Mouse (Mus musculus) left cerebral cortex, adult 9 months (tissue): ENCODE data around the gene Gm3045.

Source experiments
- DNase-seq, 2 experiments: peaks; one replicate each; pipeline ENCODE4 v3.0.0; 2022; ENCODE audit warnings: low spot score in 2 of 2

Gene Gm3045

DNA sequence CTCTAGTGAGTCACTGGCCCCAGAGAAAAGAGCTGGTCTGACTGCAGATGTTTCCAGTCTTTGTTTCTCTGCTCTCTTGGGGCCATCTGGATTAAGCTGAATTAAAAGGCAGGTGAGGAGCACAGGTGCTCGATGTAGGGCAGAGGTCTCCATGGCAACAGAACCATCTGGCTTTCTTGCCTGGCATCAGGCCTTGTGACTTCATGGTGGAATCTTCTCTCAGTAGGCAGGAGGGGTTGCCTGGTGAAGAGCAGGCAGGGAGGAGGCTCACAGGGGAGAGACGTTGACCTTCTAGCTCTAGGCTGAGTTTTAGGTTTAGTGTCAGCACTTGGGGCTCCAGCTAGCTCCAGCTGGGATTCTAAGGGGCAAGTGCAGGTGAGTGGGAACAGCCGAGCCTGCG, at the start of gene Gm3045:
Gene Gm3045, plus strand, starts transcription at position 230 of the 400 bp plus-strand sequence.
- no peak for DNase-seq

GRCm38 (mm10) chr13:56380855-56381685, 45.3 kb upstream of the Gm3045 start:
- no peak for DNase-seq

DNA sequence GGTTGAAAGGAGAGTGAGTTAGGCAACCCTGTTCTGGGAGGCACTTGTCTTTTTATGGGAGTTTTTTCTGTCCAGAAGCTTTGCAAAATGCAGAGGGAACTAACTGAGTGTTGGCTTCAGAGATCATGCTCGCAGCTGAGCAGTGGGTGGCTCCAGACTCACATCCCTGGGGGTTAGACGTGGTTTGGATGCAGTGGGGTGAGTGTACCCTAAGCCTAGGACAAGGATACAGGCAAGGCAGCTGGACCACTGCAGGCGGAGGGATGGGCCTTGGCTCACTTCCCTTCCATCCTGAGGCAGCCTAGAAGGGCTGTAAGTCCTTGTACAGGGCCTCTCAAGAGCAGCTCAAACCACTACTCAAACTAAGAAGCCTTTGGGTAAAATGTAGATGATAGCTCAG, 43.0 kb upstream of the Gm3045 start:
- DNase-seq: no peak

- DNase-seq: peak in 1 of 2 experiments; percentile 23
Observed at GRCm38 (mm10) chr13:56386411-56386810, 40.0 kb upstream of the Gm3045 start.

- no peak for DNase-seq
Observed at GRCm38 (mm10) chr13:56387374-56387773, 39.0 kb upstream of the Gm3045 start.

- no peak for DNase-seq
Observed at GRCm38 (mm10) chr13:56388042-56388441, 38.4 kb upstream of the Gm3045 start.

GRCm38 (mm10) chr13:56397572-56397971, 28.8 kb upstream of the Gm3045 start:
- no peak for DNase-seq

DNA sequence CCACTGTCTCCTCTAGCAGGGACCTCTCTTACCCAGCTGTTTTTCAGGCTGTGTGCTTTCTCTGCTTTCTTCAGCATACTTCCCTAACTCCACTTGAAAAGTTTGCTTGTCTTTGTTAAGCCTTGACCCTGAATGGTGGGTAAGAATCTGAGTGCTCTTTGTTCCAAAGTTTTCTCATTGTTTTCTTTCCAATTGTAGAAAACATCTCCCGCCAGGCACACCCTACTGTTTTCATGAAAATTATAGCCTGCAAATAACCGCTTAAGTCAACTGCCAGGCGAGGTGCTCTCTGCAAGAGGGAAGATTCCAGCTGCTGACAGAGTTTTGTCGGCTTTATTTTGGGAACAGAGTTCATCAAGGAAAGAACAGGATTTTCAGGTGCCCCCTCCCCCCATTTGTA, 25.2 kb upstream of the Gm3045 start:
- peak in 1 of 2 experiments; percentile 9 for DNase-seq

GRCm38 (mm10) chr13:56403381-56404086, 22.9 kb upstream of the Gm3045 start:
- DNase-seq: no peak

- no peak for DNase-seq
Observed at GRCm38 (mm10) chr13:56404511-56405140, 21.8 kb upstream of the Gm3045 start.

GRCm38 (mm10) chr13:56412286-56412873, 14.0 kb upstream of the Gm3045 start:
- no peak for DNase-seq

DNA sequence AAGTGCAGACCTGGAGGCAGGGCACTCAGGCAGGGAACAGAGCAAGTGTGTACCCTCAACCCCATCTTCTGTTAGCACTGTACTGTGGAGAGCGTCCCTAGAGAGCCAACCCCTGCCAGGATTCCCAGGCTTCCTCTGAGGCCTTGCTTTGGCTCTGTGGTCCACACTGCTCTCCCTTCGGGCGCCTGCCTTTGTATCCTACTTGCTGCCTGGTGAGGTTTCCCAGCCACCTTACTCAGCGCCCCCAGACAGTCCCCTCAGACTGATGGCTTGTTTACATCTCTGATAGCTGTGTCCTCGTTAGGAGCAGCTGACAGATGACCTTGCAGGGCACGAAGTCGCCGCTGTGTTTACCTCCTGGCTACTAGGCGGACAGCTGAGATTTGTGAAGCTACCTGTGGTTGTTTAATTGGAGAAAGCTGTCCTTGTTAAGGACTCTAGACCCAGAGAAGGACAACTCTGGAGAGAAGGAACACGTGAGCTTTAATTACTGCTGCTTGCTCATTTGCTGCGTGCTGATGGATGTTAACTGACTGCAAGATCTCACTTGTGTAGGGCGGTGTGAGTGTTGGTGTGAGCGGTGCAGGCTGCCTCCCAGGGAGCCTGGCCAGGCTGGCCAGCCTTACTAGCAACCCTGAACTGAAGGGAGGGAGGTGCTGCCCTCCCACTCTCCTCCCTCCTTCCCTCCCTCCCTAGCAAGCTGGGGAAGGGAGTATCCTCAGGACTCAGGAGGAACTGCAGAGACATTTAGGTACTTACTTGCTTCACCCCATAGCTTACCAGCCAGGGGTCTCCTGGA, 7.5 kb upstream of the Gm3045 start:
- no peak for DNase-seq

GRCm38 (mm10) chr13:56419538-56419937, 6.9 kb upstream of the Gm3045 start:
- DNase-seq: no peak

- peak in 1 of 2 experiments; percentile 82 for DNase-seq
Observed at GRCm38 (mm10) chr13:56422072-56422723, 4.2 kb upstream of the Gm3045 start.

GRCm38 (mm10) chr13:56425931-56426330, 463 bp upstream of the Gm3045 start:
- no peak for DNase-seq

GRCm38 (mm10) chr13:56428724-56429500, 2.5 kb downstream of the Gm3045 start:
- DNase-seq: peak in 1 of 2 experiments; percentile 71

DNA sequence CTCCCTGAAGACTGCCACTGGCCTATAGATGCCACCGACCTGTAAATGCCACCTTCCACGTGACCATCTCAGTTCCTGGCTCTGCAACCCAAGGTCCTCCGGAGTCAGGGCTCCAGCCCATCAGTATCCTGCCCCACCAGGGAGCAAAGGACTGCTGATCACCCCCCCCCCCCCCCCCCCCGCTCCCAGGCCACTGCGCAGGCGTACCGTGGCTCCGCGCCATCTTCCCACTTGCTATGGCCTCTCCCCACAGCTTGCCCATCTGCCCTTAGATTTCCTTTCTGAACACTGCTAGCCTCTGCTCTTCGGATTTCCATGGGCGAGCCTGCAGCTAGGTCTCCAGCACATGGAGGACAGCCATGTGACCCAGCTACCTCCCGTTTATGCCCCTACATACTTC, 6.1 kb downstream of the Gm3045 start:
- DNase-seq: no peak

DNA sequence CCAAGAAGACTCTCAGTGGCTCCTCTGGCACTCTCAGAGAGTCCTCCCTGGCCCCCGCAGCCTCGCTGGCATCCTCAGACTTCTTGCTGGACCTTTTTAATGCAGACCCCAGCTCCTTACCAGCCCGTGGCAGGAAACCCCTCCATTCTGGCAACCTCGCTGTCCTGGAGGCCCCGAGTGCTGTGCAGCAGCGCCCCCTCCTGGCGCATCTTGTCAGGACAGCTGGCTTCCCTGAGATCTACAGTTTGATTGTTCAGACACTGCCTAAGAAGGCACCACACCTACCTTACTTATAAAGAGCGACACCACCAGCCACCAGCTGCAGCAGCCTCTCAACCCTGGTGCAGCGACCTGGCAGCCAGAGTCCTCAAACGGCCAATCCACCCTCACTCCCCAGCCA, 7.1 kb downstream of the Gm3045 start:
- peak in 1 of 2 experiments; percentile 64 for DNase-seq

DNA sequence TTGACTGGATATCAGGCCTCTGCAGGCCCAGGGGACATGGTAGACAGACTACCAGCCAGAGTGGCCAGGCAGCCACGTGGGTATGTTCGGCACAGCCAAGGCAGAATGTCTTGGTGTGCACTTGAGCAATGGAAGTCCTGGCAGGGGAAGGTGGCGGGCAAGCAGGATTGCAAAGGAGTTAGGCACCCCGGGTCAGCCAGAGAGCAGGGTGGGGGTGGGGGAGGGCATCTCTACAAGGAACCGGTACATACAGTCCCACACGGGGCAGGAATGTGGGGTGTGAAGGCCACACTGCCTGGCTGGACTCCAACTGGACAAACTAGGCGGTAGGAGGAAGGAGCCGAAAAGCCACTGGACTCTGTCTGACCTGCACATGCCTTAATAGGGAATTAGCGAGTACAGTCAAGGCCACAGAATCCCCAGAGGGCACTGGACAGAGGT, 7.9 kb downstream of the Gm3045 start:
- DNase-seq: no peak
